Mouse (Mus musculus) monocyte, adult 5-6 weeks (primary cell): Measurements from ENCODE around the gene Dpp6. TPM values are rescaled to one million over a fixed set of nuclear protein-coding genes. Genes with fewer than 3 reads are reported as not detected.

ENCODE experiments used
- ATAC-seq: fragments of 153-309, 156-312 bp; replicated peaks from 2 replicates; pipeline ENCODE4 v1.8.0; 2017; ENCODE audit warnings: mild to moderate bottlenecking; ENCODE audit not compliant: low TSS enrichment, insufficient number of reproducible peaks, severe bottlenecking, poor library complexity, low FRiP score
- total RNA-seq: library from RNA; stranded (forward); fragments of 200-1000, 200-491, 200-594 nt; gene quantifications from 3 replicates; pipeline ENCODE4 v1.2.3, GENCODE M21; 2017

Dpp6 gene
- total RNA-seq, 1 experiment from 2014 or later, result not detected

DNA sequence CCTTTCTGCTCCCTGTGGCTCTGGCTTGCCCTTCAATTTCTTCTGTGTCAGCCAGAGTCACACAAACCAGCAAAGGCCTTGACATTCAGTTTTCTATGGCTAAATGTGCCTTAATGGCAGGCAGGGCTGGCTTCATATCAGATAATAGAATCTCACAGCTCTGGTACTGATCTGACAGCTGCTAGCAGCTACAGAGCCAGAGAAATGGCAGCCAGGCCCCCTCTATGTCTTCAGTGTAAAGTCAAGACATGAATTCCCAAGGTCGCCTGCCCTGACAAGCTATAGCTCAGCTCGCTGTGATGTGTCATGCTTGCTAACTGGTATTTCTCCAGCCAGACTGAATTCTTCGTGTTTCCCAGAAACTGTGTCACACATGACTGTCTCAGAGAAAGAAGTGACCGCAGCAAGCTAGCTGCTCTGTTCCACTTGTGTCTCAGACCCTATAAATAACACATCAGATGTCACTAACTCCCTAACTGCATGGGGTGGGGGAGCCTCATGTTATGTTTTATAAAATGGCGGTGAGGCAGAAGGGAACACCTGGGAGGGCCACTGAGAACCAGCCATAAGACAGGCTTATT is 915.4 kb downstream of the Dpp6 start:
- no peak for ATAC-seq

DNA sequence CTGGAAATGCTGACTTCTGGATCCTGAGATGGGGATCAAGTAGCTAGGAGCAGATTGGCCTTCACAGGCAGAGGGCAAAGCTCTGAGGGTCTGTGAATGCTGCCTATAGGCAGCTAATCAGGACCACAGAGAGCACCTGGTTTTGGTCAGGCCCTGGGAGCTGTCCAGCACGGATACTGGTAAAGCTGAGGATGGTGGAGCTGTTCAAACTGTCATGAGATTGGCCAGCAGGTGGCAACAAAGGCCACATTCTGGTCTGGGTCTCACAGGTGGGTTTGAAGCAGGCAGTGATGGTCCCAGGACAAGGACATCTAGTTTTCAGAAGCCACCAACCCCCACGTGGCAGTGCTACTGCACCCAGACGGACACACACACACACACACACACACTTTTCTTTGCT is 920.2 kb downstream of the Dpp6 start:
- ATAC-seq, result no peak

DNA sequence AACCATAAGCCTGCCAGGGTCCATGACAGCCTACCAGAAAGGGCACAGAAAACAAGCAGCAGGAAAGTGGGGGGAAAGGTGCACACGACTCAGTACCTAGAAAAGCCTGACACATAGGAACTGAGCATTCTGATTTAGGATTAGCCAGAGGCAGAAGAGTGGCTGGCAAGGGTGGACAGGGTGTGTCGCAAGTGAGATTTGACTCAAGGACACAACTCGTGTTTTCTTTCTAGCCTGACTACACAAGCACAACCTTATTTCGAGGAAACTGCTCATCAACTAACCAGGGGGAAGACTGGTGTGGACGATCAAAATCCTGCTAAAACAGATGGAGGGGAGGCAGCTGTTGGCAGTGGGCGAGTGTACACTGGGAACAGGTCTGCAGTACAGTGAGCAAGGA is 922.2 kb downstream of the Dpp6 start:
- ATAC-seq, result no peak

DNA sequence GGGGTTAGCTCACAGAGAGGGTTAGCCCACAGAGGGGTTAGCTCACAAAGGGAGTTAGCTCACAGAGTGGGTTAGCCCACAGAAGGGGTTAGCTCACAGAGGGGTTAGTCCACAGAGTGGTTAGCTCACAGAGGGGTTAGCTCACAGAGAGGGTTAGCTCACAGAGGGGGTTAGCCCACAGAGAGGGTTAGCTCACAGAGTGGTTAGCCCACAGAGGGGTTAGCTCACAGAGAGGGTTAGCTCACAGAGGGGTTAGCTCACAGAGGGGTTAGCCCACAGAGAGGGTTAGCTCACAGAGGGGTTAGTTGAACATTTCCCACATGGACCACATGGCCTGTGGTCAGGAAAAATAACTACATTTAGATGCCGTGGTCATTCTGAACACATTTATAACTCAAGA is 927.9 kb downstream of the Dpp6 start:
- no peak for ATAC-seq

DNA sequence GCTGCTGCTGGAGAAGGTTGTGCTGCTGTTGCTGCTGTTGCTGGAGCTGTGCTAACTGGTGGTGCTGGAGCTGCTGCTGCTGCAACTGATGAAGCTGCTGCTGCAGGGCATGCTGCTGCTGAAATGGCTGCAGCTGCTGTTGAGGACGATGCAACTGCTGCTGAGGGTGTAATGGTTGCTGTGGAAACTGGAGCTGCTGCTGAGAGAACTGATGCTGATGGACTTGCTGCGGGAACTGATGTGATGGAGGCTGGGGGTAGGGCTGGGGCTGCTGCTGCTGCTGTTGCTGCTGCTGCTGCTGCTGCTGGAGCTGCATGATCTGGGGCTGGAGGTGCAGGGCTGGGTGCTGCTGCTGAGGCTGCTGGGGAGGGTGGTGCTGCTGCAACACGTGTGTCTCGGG is 948.8 kb downstream of the Dpp6 start:
- no peak for ATAC-seq

DNA sequence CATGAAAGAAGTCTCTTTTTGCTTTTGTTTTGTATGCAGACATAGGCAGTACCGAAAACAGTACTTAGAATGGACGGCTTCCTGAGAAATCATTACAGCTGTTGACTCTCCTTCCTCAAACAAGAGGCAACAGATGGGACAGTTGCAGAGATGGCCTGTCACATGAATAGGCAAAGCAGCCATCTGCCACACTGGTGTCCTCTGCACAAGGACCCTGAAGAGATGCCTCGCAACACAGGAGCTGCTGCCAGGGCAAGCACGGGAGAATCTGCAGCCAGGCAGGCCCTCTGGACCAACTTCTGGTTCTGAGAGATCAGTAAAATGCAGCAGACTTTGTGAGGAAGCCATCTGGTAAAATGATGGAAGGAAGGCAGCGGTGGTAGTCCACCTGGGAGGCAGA is 950.9 kb downstream of the Dpp6 start:
- ATAC-seq, result no peak
